Mouse (Mus musculus) mouse trophoblast stem cell (cell line): Measurements from ENCODE around the gene Rtn4rl1.
"Not testable (repeated sequence)": the region's sequence is repeated elsewhere in the genome, so short reads cannot be mapped to it uniquely, and the experiment has no call there.

ENCODE experiments used
- in situ Hi-C, 2 experiments: fragments of 300-500 bp; cut with MseI, MboI; formaldehyde crosslinking; loops; 2 replicates in 1 of 2; 3 replicates in 1 of 2; pipeline ENCODE4 v1.15.1; 2025

Gene Rtn4rl1

DNA sequence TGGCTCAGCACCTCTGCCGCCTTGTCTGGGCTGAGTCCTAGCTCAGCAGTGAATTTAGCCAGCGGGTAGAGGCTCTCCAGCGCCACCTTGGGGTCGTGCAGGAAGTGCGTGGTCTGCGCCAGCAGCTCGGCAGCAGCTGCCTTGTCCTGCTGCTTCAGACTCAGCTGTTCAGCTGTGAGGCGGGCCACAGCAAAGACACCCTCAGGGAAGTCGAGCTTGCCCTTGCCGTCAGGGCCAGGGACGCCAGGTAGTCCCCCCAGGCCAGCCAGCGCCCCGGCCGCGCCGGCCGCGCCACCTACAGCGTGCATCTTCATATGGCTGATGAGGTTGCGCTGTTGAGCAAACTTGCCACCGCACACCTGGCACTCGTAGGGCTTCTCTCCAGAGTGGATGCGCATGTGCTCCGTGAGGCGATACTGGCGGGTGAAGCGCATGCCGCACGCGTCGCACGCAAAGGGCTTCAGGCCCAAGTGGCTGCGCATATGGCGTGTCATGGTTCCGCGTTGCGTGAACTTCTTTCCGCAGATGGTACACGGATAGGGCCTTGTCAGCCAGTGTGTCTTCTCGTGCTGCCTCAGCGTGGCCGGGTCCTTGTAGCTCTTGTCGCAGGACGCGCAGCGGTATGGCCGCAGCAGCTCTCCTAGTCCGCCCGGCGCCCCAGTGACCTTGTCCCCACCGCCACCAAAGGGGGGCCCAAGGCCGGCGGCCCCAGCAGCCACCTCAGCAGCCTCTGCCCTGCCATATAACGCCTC lies 28.0 kb upstream of the Rtn4rl1 start:
- in situ Hi-C loops: no loop called here

DNA sequence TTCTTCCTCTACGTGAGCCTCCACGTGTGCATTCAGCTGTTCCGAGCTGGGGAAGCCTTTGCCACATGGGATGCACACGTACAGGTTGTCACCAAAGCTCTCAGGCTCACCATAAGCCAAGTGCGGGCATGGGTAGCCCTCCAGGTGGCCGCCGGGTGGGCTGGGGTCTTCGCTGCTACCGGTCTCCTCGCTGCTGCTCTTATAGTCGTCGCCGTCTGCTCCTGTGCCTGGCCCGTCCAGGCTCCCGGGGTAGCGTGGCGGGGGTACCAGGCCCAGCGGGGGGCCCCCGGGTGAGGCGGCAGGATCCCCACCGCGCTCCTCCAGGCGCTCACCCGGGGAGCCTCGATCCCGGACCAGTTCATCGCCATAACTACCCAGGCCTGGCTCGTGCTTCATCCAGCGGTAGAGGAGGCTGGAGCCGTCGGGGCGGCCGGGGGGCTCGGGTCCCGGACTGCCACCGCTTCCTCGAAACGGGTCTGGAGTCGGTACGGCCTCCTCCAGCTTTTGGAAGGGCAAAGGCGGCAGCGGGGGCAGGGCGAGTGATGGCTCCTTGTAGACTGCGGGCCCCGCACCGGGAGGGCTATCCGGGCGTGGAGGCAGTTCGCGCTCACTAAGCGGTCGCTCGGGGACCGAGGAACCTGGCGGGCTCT lies 27.3 kb upstream of the Rtn4rl1 start:
- in situ Hi-C loops: no loop called here

- in situ Hi-C loops: no loop called here
Observed at GRCm38 (mm10) chr11:75166861-75167642, 26.5 kb upstream of the Rtn4rl1 start.

GRCm38 (mm10) chr11:75167643-75168589 lies 25.7 kb upstream of the Rtn4rl1 start:
- in situ Hi-C loops: no loop called here

GRCm38 (mm10) chr11:75168590-75169361 lies 24.8 kb upstream of the Rtn4rl1 start:
- in situ Hi-C loops: no loop called here

GRCm38 (mm10) chr11:75169405-75170080 lies 24.0 kb upstream of the Rtn4rl1 start, which contains the start of gene Hic1:
Gene Hic1 (minus strand): TSS chr11:75169519.
- in situ Hi-C loops: no loop called here

- in situ Hi-C loops: no loop called here
Observed at GRCm38 (mm10) chr11:75170136-75170751, 23.3 kb upstream of the Rtn4rl1 start.

GRCm38 (mm10) chr11:75171186-75171865 lies 22.3 kb upstream of the Rtn4rl1 start:
- in situ Hi-C loops: no loop called here

DNA sequence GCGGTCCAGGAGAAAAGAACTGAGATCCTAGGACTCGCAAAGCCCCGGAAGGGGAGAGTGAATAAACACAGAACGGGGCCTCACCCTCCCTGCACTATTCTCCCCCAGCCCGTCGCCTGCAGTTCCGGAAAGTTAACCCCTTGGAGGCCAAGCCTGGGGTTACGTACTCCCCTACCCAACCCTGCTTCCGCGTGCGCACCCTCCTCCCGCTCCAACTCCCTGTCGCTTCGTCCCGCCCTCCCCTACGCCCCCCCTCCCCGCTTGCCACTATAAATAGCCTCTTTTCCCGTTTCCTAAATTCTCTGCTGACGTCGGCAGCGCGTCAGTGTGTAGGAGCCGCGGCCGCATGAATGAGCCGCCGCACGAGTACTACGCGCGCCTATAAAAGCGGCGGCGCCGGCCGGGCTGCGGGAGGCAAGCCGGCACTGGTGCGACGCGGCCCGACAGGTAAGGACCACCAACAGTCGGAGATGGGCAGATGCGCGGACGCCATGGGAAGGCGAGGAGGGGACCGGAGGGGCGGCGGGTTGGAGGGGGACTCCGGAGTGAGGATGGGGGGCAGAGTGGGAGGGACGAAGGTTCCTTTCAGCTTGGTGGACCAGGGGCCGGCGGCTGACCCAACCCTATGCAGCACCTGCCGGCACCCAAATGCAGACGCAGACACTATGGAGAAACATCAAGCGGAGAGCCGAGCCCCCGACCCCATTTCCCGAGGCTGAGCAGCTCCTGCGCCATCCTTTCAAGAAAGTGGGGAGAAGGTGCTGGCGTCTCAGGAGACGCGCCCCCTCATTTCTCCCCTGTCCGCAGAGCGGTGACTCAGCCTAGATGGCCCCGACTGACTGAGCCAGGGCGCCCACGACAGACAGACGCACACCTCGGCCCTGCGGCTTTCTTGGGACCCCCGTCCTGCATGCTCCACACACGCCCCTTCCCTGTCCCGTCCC lies 21.2 kb upstream of the Rtn4rl1 start:
- in situ Hi-C loops: no loop called here

GRCm38 (mm10) chr11:75173095-75173798 lies 20.3 kb upstream of the Rtn4rl1 start:
- in situ Hi-C loops: no loop called here

- in situ Hi-C loops: no loop called here
Observed at GRCm38 (mm10) chr11:75173799-75174165, 19.8 kb upstream of the Rtn4rl1 start.

DNA sequence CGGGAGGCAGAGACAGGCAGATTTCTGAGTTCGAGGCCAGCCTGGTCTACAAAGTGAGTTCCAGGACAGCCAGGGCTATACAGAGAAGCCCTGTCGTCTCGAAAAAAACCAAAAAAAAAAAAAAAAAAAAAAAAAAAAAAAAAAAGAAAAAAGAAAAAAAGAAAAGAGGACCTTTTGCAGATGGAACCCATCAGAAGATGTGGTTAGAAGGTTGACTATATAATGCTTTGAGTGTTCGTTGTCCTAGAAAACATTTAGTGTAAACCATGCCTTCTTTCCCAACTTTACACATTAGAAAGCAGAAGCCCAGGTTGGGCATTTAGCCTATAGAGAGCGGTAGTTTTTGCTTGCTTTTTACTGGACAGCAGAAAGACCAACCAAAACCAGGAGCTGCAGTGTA lies 19.0 kb upstream of the Rtn4rl1 start:
- in situ Hi-C loops: not testable (repeated sequence)

GRCm38 (mm10) chr11:75178011-75178410 lies 15.6 kb upstream of the Rtn4rl1 start:
- in situ Hi-C loops: no loop called here

DNA sequence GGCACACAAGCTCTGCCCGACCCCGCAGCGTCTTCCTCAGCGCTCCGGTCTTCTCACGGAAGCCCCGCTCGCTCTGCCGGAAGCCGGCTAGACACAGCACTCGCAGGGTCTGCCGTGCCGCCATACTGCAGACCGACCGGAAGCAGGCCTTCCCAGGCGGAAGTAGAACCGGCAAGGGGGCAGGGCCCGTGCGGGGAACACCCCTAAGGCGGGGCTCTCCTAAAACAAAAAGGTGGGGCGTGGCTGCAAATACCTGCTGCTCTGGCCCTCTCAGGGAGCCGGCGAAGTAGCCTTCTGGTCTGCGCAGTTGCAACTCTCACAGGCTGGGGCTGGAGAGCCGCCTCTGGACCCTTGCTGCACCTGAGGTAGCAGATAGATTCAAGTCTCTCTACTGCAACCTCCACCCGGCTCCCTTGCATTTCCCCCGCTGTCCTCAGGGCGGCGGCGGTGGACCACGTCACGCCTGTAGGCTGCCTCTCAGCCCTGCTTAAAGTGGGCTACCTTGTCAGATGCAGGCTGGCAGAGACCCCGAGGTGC lies 14.8 kb upstream of the Rtn4rl1 start, which contains the start of gene Ovca2:
Gene Ovca2 (minus strand): TSS at position 164 of the 537 bp plus-strand sequence.
- in situ Hi-C loops: no loop called here

GRCm38 (mm10) chr11:75183917-75184570 lies 9.5 kb upstream of the Rtn4rl1 start:
- in situ Hi-C loops: no loop called here

DNA sequence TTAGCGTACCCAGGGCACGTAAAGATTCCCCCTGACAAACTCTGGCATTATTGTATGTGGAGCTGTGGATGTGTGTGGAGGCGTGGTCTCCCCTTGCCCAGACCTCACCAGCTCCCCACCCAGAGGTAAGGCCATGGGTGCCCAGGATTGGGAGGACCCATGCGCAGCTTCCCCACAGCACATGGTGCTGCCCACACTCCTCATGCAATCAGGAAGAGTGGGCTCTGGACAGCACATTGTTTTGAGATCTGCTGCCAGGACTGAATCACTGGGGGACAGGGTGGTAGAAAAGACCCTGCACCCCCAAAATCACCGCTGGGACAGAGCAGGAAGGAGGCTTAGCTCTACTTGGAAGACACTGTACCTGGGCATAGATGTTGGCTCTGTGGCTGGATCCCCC lies 9.0 kb upstream of the Rtn4rl1 start:
- in situ Hi-C loops: no loop called here
